Mouse (Mus musculus): ENCODE results near the gene Mndal. TPM values are rescaled to one million over a fixed set of nuclear protein-coding genes. Genes with fewer than 3 reads are reported as not detected.
A peak's percentile ranks its signal among the peaks of the same experiment; 100 is the strongest.
"Not testable (repeated sequence)": the region's sequence is repeated elsewhere in the genome, so short reads cannot be mapped to it uniquely, and the experiment has no call there.

Gene Mndal
- 1 to 10 TPM in 1 of 2 experiments, under 1 TPM in 1; 0.97 to 1.3 TPM for total RNA-seq (2021)

DNA sequence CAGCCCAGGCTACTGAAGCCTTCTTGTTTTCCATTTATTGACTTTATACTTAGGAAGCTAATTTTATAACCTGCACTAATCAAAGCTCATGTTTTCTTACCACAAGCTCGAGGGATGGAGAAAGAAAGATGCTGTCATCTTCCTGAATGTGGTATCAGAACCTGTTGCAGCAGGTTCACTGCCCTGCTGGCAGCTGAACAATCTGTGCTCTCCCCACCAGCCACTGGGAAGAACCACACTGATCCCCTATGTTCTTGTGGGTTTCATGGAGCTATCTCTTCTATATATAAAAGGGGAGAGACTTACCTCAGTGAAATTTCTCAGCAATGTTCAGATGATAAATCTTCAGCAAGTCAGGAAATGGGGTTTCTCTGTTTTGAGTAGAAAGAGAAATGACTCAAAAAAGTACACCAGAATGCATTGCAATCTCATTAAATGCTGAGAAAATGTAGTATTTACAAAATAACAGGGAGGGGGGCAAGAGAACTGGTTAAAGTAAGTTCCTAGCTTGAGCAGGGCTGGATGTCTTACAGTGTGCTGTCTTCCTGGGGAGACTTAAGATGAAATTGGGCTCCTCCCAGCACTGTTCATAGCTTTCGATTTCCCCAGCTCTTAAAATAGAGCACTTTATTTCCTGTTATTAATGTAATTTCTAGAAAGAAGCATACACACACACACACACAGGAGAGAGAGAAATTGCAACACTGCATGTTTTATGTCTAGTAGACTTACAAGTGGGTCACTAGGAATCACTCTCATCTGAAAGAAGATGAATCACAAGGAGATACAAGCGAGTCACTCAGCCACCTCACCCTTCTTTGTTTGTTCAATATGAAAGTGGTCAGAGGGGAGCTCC is at the start of gene Mndal, which contains the start of gene Ifi203:
TSS of gene Mndal (minus strand) at position 568 of the 856 bp plus-strand sequence.
TSS of gene Ifi203 (minus strand) at position 749 of the 856 bp plus-strand sequence.
- intact Hi-C loops (cut with DNase I); DNase-seq (ENCODE audit: low spot score in 2 of 2): not testable (repeated sequence)

DNA sequence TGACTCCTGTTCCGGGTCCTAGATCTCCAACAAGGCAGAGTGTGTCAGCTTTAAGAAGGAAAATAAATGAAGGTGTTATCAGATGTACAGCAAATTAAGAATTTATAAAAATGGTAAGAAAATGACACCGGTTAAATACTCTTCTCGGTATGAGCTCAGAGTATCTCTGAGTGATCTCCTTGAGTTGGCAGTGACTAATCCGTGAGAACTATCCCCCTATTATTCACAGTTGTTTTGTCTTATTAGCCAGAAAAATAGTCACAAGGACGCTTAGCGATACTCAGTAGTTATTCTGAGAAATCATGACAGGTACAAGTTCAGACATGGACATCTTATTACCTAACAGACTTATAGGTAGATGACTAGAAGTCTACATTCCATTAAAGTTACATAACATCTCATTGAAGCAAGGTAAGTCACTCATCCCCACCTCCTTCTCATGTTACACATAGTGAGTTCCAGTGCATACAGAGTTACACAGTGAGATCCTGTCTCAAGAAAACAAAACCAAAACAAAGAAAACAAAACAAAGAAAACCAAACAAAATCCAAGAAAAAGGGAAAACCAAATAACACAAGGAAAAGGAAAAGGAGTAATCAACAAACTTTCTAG is 40.5 kb upstream of the Mndal start, which contains the start of gene Ifi202b:
TSS of gene Ifi202b (minus strand) at position 51 of the 612 bp plus-strand sequence.
- DNase-seq (ENCODE audit: low spot score in 2 of 2); intact Hi-C loops (cut with DNase I): not testable (repeated sequence)

DNA sequence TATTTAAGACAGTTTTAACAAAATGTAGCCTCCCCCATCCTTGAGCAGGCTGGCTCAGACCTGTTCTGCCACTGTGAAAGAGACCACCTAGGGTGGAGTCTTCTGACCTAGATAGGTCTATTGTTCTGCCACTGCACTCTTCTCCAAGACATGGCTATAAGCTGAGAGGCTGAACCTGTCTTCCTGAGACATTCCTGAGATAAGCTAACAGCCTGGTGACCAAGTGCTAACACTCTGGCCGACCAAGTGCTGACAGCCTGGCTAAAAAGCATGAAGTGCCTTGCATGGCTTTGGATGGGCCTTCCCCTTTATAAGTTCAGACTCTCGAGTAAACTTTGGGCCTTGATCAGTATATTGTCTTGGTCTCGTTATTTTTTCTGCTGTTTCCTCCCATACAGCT is 38.7 kb upstream of the Mndal start:
- DNase-seq (ENCODE audit: low spot score in 2 of 2); intact Hi-C loops (cut with DNase I): not testable (repeated sequence)

DNA sequence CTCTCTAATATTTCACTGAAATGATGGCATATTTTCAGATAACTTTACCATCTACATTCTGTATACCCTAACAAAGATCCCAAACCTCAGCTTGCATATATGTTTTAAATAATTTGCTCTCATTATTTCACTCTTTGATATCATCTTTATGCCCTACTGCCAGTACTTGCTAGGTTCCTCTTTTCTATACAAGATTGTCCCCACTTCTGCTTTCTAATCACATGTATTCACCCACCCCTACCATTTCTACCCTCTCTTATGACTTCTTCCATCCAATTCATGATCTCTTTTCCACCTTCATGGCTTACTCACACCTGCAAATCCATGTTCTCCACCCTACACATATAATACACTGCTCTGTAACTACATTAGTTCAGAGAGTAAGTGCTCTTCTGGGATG is 35.3 kb upstream of the Mndal start:
- no peak for DNase-seq (ENCODE audit: low spot score in 2 of 2)
- intact Hi-C loops (cut with DNase I) = no loop called here

DNA sequence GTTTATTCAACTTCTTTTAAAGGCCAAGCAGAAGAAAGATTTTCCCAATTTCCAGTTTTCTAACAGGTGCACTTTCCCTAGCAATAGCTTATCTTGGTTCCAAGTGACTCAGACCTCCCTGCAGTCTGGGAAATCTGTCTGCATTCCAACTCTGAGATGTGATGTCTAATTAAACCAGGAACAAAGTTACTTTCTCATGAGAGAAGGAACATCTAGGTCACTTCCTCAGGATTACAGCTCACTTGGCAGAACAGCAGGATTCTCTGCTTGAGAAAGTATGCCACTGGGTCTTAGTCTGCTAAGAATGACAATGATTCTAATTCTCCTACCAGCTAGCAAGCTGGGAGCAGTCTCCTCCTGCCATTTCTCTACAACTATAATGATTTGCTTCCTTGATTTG is 30.8 kb upstream of the Mndal start:
- intact Hi-C loops (cut with DNase I) = no loop called here
- DNase-seq (ENCODE audit: low spot score in 2 of 2) = peak in 1 of 2 experiments; percentile 8

DNA sequence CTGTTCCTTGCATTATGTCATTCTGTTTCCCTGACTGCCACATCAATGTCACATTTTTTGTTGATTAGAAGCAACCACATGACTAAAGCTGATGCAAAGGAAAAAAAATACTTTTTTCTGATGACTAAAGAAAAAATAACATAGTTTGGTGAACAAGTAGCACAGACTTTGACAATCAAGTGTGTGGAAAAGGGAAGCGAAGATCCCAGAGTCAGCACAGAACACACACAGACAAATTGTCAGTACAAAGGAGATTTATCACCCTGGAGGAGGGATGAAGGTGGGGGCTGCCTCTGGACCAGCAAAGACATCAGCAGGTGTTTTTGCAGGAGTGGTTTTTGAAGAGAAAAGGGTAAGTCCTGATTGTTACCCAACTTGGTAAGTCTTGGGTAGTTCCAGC is 19.2 kb upstream of the Mndal start:
- intact Hi-C loops (cut with DNase I); DNase-seq (ENCODE audit: low spot score in 2 of 2): not testable (repeated sequence)

DNA sequence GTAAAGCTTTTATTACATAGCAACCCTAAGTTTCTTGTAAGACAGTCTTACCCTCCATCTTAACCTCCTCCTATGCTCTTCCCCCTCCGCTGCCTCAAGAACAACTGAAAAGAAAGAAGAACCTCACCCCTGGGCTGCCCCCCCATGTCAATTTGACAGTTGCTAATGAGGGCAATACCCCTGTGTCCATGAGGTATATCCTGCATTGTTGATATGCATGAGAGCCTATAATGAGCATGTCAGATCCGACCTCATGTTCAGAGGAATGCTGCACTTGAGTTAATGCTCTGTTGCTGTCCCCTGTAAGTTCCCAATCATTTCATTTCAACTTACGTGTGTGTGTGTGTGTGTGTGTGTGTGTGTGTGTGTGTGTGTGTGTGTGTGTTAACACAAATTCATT is 17.7 kb upstream of the Mndal start:
- DNase-seq (ENCODE audit: low spot score in 2 of 2); intact Hi-C loops (cut with DNase I): not testable (repeated sequence)

DNA sequence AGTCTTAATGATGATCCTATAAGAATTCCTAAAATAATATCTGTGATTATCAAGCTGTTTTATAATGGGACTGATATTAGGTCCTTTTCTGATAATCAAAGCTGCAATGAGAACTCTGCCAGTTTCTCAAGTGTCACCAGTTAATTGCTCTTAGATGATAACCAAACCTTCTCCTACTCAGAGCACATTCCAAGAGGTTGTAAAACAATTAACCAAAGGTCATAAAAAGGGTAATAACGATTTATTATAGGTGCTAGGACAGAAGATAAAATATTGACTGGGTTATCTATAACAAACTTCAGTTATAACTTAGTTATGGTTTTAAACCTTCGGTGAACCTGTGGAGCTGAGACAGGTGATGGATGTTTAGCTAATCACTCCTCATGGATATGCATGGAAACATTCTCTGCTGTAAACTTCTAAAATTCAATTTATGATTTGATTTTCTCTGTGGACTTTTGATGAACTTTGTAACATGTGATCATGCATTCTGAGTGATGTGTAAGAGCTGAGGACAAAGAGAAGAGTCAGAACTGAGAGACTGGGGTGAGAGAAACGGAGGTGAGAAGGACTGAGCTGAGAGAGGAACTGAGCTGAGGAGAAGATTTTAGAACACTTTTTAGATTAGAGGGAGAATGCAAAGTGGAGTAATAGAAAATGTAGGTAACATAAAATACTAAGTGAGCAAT is 13.7 kb upstream of the Mndal start:
- intact Hi-C loops (cut with DNase I); DNase-seq (ENCODE audit: low spot score in 2 of 2): not testable (repeated sequence)

DNA sequence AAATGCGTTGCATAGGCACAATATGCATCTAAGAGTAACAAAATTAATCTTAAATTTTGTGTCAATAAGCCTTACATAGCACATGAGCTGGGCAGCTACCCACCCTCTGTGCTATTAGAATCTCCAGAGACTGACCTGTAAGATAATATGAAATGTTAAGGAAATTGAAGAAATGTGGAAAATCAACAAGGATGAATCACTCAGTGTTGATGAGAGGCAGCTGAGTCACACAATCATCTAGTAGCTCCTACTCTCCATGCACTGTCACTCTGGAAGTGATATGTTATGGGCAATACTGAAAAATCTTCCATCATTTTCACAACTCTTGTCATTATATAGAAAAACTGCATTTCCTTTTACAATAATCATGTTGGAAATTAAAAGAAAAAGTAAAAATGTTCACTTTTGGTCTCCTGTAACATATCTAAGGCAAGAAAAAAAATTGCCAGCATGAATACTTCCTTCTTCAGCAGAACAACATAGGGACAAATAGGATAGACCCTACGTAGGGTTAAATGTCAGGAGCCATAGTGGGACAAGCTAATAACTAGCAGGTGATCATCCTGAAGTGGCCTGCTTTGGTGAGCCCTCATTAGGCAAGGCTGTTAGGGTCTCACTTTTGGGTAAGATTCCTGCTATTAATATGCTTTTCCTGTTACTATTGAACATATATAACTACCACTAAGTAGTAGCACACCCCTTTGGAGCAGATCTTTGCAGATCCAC is 12.9 kb upstream of the Mndal start:
- DNase-seq (ENCODE audit: low spot score in 2 of 2) = no peak
- intact Hi-C loops (cut with DNase I) = no loop called here

DNA sequence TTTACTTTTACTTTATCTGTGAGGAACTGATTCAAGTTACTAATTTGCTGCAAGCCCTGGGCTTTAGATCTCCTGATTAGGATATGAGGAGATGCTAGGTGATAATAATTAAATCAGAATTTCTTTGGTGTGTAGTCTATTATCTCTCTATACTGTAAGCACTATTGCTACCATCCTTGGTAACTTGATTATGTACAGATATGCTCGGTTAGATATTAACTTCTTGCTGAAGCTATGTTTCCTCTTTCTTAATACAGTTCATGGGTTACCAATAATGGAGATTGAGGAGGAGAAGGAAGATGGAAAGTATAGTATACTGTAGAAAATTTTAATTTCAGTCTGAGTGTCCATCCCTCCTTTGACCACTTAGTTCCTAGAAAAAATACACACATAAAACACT is 11.3 kb upstream of the Mndal start:
- intact Hi-C loops (cut with DNase I) = no loop called here
- DNase-seq (ENCODE audit: low spot score in 2 of 2) = no peak

DNA sequence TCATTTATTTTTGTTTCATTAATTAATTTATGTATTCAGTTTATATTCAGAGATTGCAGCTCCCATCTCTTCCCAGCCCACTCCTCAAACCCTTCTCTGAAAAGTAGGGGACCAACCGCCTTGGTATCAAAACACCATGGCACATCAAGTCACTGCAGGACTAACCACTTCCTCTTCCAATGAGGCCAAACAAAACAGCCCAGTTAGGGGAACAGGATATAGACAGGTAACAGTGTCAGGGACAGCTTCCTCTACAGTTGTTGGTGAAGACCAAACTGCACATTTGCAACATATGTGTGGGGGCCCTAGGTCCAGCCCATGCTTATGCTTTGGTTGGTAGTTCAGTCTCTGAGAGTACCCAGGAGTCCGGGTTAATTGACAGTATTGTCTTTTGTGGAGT is 6.8 kb upstream of the Mndal start:
- intact Hi-C loops (cut with DNase I); DNase-seq (ENCODE audit: low spot score in 2 of 2): not testable (repeated sequence)

DNA sequence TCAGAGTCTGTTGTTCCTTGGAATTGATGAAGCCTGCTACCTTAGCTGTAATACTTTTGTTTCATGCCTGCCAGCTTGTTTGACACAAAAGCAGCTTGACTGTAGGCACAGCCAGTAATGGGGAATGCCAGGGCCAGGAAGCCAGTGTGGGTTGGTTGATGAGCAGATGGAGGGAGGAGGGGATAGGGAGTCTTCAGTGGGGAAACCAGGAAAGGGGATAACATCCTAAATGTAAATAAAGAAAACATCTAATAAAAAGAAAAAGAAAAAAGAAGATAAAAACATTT is 432 bp upstream of the Mndal start:
- intact Hi-C loops (cut with DNase I); DNase-seq (ENCODE audit: low spot score in 2 of 2): not testable (repeated sequence)

DNA sequence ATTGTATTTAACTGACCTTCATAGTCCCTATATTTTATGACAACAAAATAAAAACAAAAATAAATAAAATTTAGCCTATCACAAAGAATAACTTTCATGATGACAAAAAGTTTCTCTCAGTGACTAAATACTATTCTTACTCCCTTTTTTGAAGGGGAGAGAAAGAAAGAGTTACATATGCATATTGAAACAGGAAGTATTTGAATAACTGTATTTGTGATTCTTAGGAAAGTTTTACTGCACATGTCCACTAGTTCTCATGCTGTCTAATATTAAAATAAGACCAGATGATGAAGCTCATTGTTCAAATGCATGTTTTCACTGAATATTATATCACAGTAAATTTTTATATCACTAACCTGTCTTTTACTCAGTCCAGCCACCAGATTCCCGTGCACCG is 769 bp downstream of the Mndal start:
- DNase-seq (ENCODE audit: low spot score in 2 of 2); intact Hi-C loops (cut with DNase I): not testable (repeated sequence)

DNA sequence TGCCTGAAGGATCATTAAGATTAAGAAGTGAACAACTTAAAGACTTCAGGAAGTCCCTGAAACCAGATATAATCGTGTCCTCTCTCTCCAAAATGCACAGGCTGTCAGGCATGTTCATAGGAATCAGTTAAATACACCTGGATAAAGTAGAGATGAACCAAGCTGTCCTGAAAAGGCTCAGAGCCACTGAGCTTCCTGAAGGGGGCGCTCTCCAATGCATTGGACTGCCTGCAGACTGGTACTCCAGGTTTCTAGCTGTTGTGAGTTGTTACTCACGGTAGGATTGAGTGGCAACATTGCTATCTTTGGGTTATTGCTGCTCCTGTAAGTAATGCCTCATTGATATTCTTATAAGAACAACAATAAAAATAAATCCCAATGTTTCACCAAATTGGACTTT is 23.0 kb downstream of the Mndal start:
- DNase-seq (ENCODE audit: low spot score in 2 of 2); intact Hi-C loops (cut with DNase I): not testable (repeated sequence)

DNA sequence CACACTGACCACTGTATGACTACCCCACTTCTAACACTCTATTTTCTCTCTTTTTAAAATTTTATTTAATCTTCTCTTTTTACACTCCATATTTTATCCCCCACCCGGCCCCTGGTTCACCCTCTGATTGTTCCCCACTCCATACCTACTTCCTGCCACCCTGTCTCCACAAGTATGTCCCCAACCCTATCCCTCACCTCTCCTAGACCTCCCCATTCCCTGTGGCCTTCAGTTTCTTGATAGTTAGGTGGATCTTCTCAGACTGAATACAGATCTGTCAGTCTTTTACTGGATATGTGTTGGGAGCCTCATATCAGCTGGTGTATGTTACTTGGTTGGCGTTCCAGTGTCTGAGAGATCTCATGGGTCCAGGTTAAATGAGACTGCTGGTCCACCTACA is 27.7 kb downstream of the Mndal start:
- DNase-seq (ENCODE audit: low spot score in 2 of 2) = no peak
- intact Hi-C loops (cut with DNase I) = no loop called here

DNA sequence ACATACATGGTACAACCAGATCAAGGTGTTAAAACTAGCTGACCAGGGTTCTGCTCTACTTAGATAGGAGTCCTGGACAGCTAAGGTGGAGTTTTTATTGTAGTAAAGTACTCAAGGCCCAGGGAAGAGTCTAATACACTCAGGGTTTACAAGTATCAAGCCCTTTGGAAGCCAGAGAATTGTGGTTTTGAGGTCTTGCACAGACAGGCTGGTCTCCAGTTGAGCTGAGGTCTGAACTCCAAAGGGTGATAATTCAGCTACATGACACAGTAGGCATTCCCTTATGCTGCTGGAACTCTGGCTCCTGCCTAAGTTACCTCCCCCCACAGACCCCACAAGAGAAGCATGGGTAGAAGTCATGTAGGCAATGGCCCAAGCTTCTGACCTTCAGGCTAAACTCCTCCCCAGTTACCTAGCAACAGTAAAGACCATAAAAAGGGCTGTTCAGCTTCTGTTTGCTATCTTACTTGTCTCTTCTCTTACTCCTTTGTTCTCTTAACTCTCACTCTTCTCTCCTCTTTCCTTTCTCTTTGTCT is 29.0 kb downstream of the Mndal start:
- intact Hi-C loops (cut with DNase I); DNase-seq (ENCODE audit: low spot score in 2 of 2): not testable (repeated sequence)

DNA sequence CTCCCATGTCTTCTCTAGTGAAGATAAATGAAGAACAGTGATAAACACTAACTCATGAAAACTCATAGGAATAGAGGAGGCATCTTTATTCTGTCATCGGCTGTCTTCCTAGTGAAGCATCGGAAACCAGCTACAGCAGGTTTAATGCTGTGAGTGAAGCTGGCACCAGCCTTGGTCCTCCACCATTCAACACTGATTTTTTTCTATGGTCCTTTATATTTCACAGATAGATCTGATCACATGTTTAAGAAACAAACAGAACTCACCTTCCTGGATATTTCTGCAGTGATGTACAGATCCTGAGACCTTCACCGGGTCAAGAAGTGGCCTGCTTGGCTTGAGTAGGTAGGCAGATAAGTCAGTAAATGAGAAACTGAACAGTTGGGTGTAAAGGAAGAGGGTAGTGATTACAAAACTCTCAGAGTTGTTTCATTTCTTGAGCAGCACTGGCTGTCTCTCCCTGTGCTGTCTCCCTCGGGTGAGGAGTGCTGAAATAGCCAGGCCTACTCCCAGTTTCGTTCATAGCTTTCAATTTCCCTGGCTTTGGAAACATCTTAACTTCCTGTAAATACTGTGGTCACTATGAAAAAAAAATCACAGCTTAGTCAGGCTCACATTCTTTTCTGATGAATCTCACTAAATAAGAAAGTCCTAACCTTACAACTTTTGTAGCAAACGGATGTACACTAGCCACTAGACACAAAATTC is 29.6 kb downstream of the Mndal start, which contains the start of gene Ifi211:
TSS of gene Ifi211 (minus strand) at position 499 of the 708 bp plus-strand sequence.
- intact Hi-C loops (cut with DNase I); DNase-seq (ENCODE audit: low spot score in 2 of 2): not testable (repeated sequence)

DNA sequence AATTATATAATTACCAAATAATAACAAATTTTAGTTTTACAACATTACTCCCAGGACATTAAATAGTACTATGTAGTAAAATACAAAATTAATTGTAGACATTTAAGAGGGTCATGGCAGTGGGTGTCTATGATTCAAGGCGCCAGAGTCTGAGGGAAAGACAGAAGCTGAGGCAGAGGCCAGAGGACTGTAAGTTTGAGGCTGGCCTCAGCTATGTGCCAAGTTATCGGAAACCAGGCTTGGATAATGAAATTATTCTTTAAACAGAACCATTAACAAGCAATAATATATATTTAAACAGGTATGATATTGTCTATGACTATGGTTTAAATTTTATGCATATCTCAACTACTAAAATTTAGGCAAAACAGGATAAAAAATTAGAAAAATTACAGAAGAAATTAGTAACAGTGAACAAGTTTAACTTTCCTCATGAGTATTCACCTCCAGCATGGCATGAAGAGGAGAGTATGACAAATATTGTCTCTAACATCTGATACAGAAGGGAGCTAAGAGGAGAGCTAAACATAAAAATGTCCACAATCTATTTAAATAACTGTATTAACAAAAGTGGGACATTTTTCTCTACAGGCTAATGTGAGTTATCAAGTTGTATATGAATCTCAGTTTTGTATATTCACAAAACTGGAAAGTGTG is 30.4 kb downstream of the Mndal start:
- DNase-seq (ENCODE audit: low spot score in 2 of 2) = no peak
- intact Hi-C loops (cut with DNase I) = no loop called here

Data from left cerebral cortex, postnatal 36 days (tissue).